ENCODE assay signal across 9 mouse cellular contexts in genomic region chr17:27825539-27825938, GRCm38 (mm10). TPM values are rescaled to one million over a fixed set of nuclear protein-coding genes. Genes with fewer than 3 reads are reported as not detected.
DNase-seq lines count a peak whose midpoint lies in the region; ATAC-seq lines count a peak whose summit lies in the region.
"Had no signal": no experiment of that assay in that cellular context is flagged by ENCODE, and none has a peak within 500 bp of the region (broad histone marks: within the 10 kb centered on the region; RNA-seq: fewer than 3 reads in every experiment).

No protein-coding gene starts in this region.

- H3K4me3 ChIP-seq in hindbrain, embryonic 12.5 days = no peak overlapping the region
- no peak overlapping the region for H3K4me3 ChIP-seq in hindbrain, embryonic 16.5 days (ENCODE audit: low read length)
- peak overlapping the region; percentile 50; the same call in 1 of the 2 replicates for H3K4me3 ChIP-seq in liver, embryonic 11.5 days (ENCODE audit: low read depth, low read length)

- H3K9ac ChIP-seq in hindbrain, embryonic 12.5 days = no peak overlapping the region
- no peak overlapping the region for H3K9ac ChIP-seq in hindbrain, embryonic 16.5 days (ENCODE audit: low read depth, low read length)
- H3K9ac ChIP-seq in liver, embryonic 11.5 days (ENCODE audit: low read depth, low read length) = no peak overlapping the region

- H3K4me2 ChIP-seq in hindbrain, embryonic 12.5 days (replicated peaks) = peak overlapping the region; percentile 51; the same call in 1 of the 2 replicates
- no peak overlapping the region; the same call in 1 of the 2 replicates for H3K4me2 ChIP-seq in hindbrain, embryonic 16.5 days (ENCODE audit: low read length)
- H3K4me2 ChIP-seq in liver, embryonic 11.5 days = peak overlapping the region; percentile 78

- no peaks in the 10 kb centered on the region for H3K36me3 ChIP-seq in hindbrain, embryonic 12.5 days
- no peaks in the 10 kb centered on the region for H3K36me3 ChIP-seq in hindbrain, embryonic 16.5 days (ENCODE audit: control insufficient read depth, insufficient read depth, low read length)
- no peaks in the 10 kb centered on the region for H3K36me3 ChIP-seq in liver, embryonic 11.5 days (ENCODE audit: control insufficient read depth, insufficient read depth, low read length)

- H3K27ac ChIP-seq in hindbrain, embryonic 12.5 days = no peak overlapping the region
- no peak overlapping the region for H3K27ac ChIP-seq in hindbrain, embryonic 16.5 days (ENCODE audit: low read depth, low read length)
- peak overlapping the region; percentile 68 for H3K27ac ChIP-seq in liver, embryonic 11.5 days (ENCODE audit: low read depth, low read length)
- H3K27ac ChIP-seq: left cerebral cortex, adult 2 months had no signal

- H3K27me3 ChIP-seq in hindbrain, embryonic 12.5 days = peaks cover 3% of the 10 kb centered on the region; the same call in 1 of the 2 replicates
- no peaks in the 10 kb centered on the region for H3K27me3 ChIP-seq in hindbrain, embryonic 16.5 days (replicated peaks; ENCODE audit: control insufficient read depth, insufficient read depth, low read length)
- H3K27me3 ChIP-seq in liver, embryonic 11.5 days (replicated peaks; ENCODE audit: control insufficient read depth, insufficient read depth, low read length) = no peaks in the 10 kb centered on the region

- 42% methylated on average over 3 of the region's 3 CpGs for WGBS in hindbrain, embryonic 12.5 days
- WGBS in hindbrain, embryonic 16.5 days = 36% methylated on average over 3 of the region's 3 CpGs
- WGBS in liver, embryonic 11.5 days = 8% methylated on average over 3 of the region's 3 CpGs

- ATAC-seq in hindbrain, embryonic 12.5 days (ENCODE audit: low FRiP score) = no peak
- ATAC-seq in hindbrain, embryonic 16.5 days = no peak
- no peak for ATAC-seq in liver, embryonic 11.5 days (replicated peaks; ENCODE audit: low FRiP score)
- ATAC-seq in erythroid progenitor cell, adult 5-6 weeks (replicated peaks; ENCODE audit: low FRiP score, poor library complexity, severe bottlenecking) = no peak

- no peaks in the 10 kb centered on the region for H3K9me3 ChIP-seq in hindbrain, embryonic 12.5 days (replicated peaks)
- no peaks in the 10 kb centered on the region for H3K9me3 ChIP-seq in hindbrain, embryonic 16.5 days (ENCODE audit: control insufficient read depth, low read length)
- H3K9me3 ChIP-seq in liver, embryonic 11.5 days (ENCODE audit: control insufficient read depth, low read length) = no peaks in the 10 kb centered on the region

- DNase-seq in 416B (ENCODE audit: low read depth) (peak; percentile 58), R1 (ENCODE audit: low read depth, low spot score) (peak; percentile 39)
- no peak for DNase-seq in liver, embryonic 11.5 days (ENCODE audit: low spot score)
- DNase-seq in adrenal gland, postnatal 10 days = no peak
- DNase-seq in layer of hippocampus, adult 9-10 months (ENCODE audit: low spot score) = no peak

- peaks cover 17% of the 10 kb centered on the region for H3K4me1 ChIP-seq in hindbrain, embryonic 12.5 days
- H3K4me1 ChIP-seq in hindbrain, embryonic 16.5 days (ENCODE audit: control insufficient read depth, insufficient read depth, low read depth, low read length) = peaks cover 10% of the 10 kb centered on the region
- peaks cover 36% of the 10 kb centered on the region for H3K4me1 ChIP-seq in liver, embryonic 11.5 days (replicated peaks; ENCODE audit: control insufficient read depth, insufficient read depth, low read length)

RNA-seq across cellular contexts. Expression of gene D17Wsu92e, which starts 5.1 kb away (rescaled TPM):
- polyA plus RNA-seq in hindbrain, embryonic 12.5 days (2016; fragmentation: Nextera tagmentation; extraction: Ambion mirVana) = 11.8 and 13.7 TPM in 2 replicates
- 9.9 and 10.3 TPM in 2 replicates for polyA plus RNA-seq in hindbrain, embryonic 16.5 days (2015; fragmentation: Nextera tagmentation; extraction: Ambion mirVana)
- polyA plus RNA-seq in liver, embryonic 11.5 days (2014; fragmentation: Nextera tagmentation; extraction: Ambion mirVana) = 19.2 and 22.7 TPM in 2 replicates
- total RNA-seq in adrenal gland, postnatal 10 days (2021) = 100 to 1,000 TPM; 132 to 137 TPM
- total RNA-seq in erythroid progenitor cell, adult 5-6 weeks (2015; ENCODE audit: low replicate concordance) = 66.7 and 69.2 TPM in 2 replicates
- total RNA-seq in erythroid progenitor cell, adult 5-6 weeks (2017; ENCODE audit: low replicate concordance) = 124 and 152 TPM in 2 replicates

RNA-seq across cellular contexts. Expression of gene Snrpc, which starts 12.4 kb away (rescaled TPM):
- 299 and 327 TPM in 2 replicates for polyA plus RNA-seq in hindbrain, embryonic 12.5 days (2016; fragmentation: Nextera tagmentation; extraction: Ambion mirVana)
- polyA plus RNA-seq in hindbrain, embryonic 16.5 days (2015; fragmentation: Nextera tagmentation; extraction: Ambion mirVana) = 198 and 207 TPM in 2 replicates
- polyA plus RNA-seq in liver, embryonic 11.5 days (2014; fragmentation: Nextera tagmentation; extraction: Ambion mirVana) = 305 and 315 TPM in 2 replicates
- total RNA-seq in adrenal gland, postnatal 10 days (2021) = 100 to 1,000 TPM in 1 of 2 experiments, 10 to 100 TPM in 1; 94.8 to 102 TPM
- 69.2 and 80.1 TPM in 2 replicates for total RNA-seq in erythroid progenitor cell, adult 5-6 weeks (2015; ENCODE audit: low replicate concordance)
- total RNA-seq in erythroid progenitor cell, adult 5-6 weeks (2017; ENCODE audit: low replicate concordance) = 29.2 and 44.5 TPM in 2 replicates

RNA-seq across cellular contexts. Expression of gene Uhrf1bp1, which starts 30.7 kb away (rescaled TPM):
- polyA plus RNA-seq in hindbrain, embryonic 12.5 days (2016; fragmentation: Nextera tagmentation; extraction: Ambion mirVana) = 9.4 TPM in 2 replicates
- 5.3 and 6.3 TPM in 2 replicates for polyA plus RNA-seq in hindbrain, embryonic 16.5 days (2015; fragmentation: Nextera tagmentation; extraction: Ambion mirVana)
- 9.2 and 9.4 TPM in 2 replicates for polyA plus RNA-seq in liver, embryonic 11.5 days (2014; fragmentation: Nextera tagmentation; extraction: Ambion mirVana)
- total RNA-seq in adrenal gland, postnatal 10 days (2021) = 10 to 100 TPM; 24.5 to 24.7 TPM
- 2.9 and 11.2 TPM in 2 replicates for total RNA-seq in erythroid progenitor cell, adult 5-6 weeks (2015; ENCODE audit: low replicate concordance)
- 4.2 and 6.0 TPM in 2 replicates for total RNA-seq in erythroid progenitor cell, adult 5-6 weeks (2017; ENCODE audit: low replicate concordance)

Comparison
In these comparisons a context has a peak if more than half of its experiments do, and no peak if none do; other contexts are left out.
1. DNase-seq: peak in 416B (single experiment) and R1 (single experiment); none in liver, embryonic 11.5 days (single experiment), adrenal gland, postnatal 10 days (single experiment) and layer of hippocampus, adult 9-10 months (single experiment).